Comparison of ENCODE assay signal across 27 mouse cellular contexts in genomic region chr17:56832918-56833317, GRCm38 (mm10). TPM values are rescaled to one million over a fixed set of nuclear protein-coding genes. Genes with fewer than 3 reads are reported as not detected.
"Had no signal": no experiment of that assay in that cellular context is flagged by ENCODE, and none has a peak within 500 bp of the region (broad histone marks: within the 10 kb centered on the region; RNA-seq: fewer than 3 reads in every experiment).

No protein-coding gene starts in this region.

- H3K27ac ChIP-seq: liver, embryonic 13.5 days; liver, embryonic 15.5 days; lung, embryonic 15.5 days; macrophage; midbrain, embryonic 12.5 days; neural tube, embryonic 12.5 days had no signal

- H3K9me3 ChIP-seq: liver, embryonic 13.5 days; liver, embryonic 15.5 days; lung, embryonic 15.5 days; megakaryocyte, embryonic 14.5 days; midbrain, embryonic 12.5 days; neural tube, embryonic 12.5 days had no signal

- H3K4me3 ChIP-seq: liver, embryonic 13.5 days; liver, embryonic 15.5 days; lung, embryonic 15.5 days; megakaryocyte, embryonic 14.5 days; midbrain, embryonic 12.5 days; neural tube, embryonic 12.5 days had no signal

- H3K9ac ChIP-seq: liver, embryonic 13.5 days; liver, embryonic 15.5 days; liver, postnatal 0 days; lung, embryonic 15.5 days; midbrain, embryonic 12.5 days; neural tube, embryonic 12.5 days had no signal

- H3K4me2 ChIP-seq: liver, embryonic 13.5 days; liver, embryonic 15.5 days; lung, embryonic 15.5 days; midbrain, embryonic 12.5 days; neural tube, embryonic 12.5 days had no signal

- DNase-seq: liver, embryonic 13.5 days; liver, postnatal 0 days; lung, adult 2 months; lung, postnatal 14 days; lung, postnatal 36 days; midbrain, embryonic 14.5 days; right cerebral cortex, postnatal 14 days; spleen, adult 18-20 months; thymus, adult 18-20 months; thymus, postnatal 14 days; thymus, postnatal 36 days had no signal

- ATAC-seq: liver, postnatal 0 days; lung, postnatal 0 days had no signal

- H3K36me3 ChIP-seq: liver, embryonic 13.5 days; liver, embryonic 15.5 days; lung, embryonic 15.5 days; midbrain, embryonic 12.5 days; neural tube, embryonic 12.5 days had no signal

RNA-seq across cellular contexts. Expression of gene Acsbg2, which starts 41.3 kb away (rescaled TPM):
- total RNA-seq: megakaryocyte progenitor cell, adult 5-6 weeks; monocyte, adult 5-6 weeks; neutrophil, adult 5-6 weeks had no signal
- polyA plus RNA-seq: liver, embryonic 13.5 days; liver, embryonic 15.5 days; liver, postnatal 0 days; lung, adult 2 months; lung, embryonic 15.5 days; lung, postnatal 0 days; macrophage; midbrain, embryonic 12.5 days; midbrain, embryonic 14.5 days; midbrain, postnatal 0 days; neural tube, embryonic 12.5 days; neural tube, embryonic 14.5 days; small intestine, adult 2 months; stomach, embryonic 14.5 days; stomach, embryonic 16.5 days; thymus, postnatal 0 days had no signal

RNA-seq across cellular contexts. Expression of gene 1700061G19Rik, which starts 42.4 kb away (rescaled TPM):
- total RNA-seq: midbrain, postnatal 0 days; monocyte, adult 5-6 weeks; neutrophil, adult 5-6 weeks had no signal
- polyA plus RNA-seq: macrophage; small intestine, adult 2 months had no signal
